Mouse (Mus musculus): ENCODE results near the gene Chrm1.

Chrm1 gene

DNA sequence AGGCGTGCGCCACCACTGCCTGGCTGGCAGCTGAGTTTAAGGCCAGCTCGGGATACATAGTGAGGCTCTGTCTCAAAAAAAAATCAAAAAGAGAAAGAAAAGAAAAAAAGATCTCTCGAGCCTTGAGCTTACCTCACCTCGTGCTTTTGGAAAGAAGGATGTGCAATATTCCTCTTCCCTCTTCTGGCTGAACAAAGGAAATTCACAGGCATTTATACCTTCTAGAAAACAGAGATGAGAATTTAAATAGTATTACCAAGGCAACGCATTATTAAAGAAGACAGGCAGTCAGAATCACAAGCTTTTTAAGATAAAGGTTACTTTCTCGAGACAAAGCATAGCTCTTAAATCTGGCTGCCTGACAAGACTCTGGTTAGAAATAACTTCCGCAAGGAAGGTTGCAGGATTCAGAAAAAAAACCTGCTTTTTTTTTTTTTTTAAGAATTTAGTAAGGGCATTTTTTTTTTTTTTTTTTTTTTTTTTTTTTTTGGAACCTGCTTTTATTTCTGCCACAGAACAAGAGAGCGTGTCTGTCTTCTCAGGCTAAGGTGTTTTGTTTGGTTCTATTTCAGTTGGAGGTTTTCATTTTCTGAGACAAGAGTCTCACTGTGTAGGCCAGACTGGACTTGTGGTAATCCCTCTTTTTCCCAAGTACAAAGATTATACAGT lies 28.4 kb downstream of the Chrm1 start:
- no peak for DNase-seq (ENCODE audit: low spot score)

DNA sequence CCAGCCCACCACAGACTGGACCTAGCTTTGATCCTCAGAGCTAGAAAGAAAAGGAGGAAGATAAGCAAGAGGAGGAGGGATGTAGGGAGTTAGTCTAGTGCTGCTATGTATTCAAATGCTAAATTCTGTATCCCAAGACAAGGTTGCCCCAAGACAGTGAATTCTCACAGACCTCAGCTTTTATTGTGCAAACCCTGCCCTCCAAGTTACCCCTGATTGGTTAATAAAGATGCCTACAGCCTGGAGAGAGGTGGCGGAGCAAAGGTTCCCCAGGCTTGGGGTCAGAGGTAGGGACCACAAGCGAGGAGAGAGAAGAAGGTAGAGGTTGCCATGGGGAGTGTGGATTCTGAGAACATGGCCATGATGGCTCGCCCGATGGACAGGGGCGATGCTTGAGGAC lies 29.2 kb downstream of the Chrm1 start:
- DNase-seq (ENCODE audit: low spot score), result no peak

DNA sequence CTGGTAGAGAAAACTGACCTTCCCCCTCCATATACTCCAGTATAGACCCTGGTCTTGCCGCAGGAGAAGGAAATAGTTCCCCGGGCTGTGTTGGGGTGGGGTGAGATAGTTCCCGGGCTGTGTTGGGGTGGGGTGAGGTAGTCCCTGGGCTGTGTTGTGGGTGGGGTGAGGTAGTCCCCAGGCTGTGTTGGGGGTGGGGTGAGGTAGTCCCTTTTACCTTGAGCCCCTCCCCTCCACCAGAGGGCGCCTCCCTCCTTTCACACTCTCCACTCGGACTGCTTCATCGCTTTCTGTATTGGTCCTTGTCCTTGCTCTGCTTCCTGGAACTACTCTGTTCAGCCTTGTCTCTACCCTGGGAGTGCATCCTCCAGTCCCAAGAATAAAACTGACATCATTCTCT lies 31.7 kb downstream of the Chrm1 start:
- no peak for DNase-seq (ENCODE audit: low spot score)

DNA sequence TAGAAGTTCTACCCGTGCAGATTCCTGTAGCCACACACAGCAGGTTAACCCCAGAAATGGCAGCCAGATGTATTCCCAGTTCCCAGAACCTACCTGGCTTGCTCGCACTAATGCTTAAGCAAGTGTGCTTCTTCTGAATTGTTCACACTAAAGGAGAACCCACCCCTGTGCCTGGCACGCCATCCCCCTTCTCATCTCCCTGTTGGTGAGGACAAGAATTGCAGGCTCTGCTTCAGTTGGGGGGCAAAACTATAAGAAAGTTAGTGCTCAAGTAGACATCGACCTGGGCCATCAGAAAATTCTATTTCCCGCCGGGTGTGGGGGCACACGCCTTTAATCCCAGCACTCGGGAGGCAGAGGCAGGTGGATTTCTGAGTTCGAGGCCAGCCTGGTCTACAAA lies 36.1 kb downstream of the Chrm1 start:
- DNase-seq (ENCODE audit: low spot score), result no peak

GRCm38 (mm10) chr19:8702458-8702857 lies 38.9 kb downstream of the Chrm1 start:
- DNase-seq (ENCODE audit: low spot score), result no peak

DNA sequence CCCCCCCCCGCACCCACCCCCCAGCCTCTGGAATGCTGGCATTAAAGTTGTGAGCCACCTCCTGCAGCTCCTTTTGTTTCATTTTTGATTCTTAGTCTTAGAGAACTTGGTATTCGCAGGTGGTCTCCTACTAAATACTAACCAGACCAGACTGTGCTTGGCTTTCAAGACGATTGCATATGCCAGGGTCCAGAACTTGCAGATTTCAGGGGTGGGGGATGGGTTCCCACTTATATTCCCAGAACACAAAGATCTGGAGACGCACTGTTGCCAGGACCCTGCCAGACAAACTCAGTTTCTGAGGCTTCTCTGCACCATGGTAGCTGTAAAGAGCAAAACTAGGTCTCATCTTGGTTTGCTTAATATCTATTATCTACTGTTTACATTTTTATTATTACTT lies 40.0 kb downstream of the Chrm1 start:
- DNase-seq (ENCODE audit: low spot score), result no peak

DNA sequence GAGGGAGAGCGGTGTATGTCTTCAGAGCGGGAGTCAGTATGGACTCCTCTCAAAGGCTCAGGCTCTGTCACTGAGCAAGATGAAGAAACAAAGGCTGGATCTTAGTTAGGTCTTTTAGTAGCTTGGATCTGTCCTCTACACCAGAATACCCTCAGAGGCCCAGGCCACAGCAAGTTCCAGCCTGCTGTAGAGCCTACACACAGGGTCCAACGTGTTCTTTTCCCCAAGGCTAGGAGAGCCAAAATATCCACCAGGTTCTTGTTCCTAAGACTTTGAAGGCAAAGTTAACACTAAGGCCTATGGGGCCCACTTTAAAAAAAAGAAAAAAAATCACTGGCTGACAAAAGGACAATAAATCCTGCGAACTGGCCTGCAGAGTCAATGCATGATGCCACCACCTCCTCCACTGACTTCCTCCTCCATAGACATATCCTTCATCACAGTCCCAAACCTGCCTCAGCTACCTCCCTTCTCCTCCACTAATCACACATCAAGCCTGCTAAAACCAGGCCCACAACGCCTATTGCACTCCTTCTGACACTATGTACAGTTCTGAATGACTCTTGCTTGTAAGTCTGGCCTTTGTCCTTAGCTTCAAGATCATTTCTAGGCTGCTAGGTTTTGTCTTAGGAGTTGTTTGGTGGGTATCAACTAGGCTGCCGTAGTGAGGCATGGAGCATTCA lies 41.6 kb downstream of the Chrm1 start:
- DNase-seq (ENCODE audit: low spot score), result no peak

GRCm38 (mm10) chr19:8706132-8706667 lies 42.6 kb downstream of the Chrm1 start:
- DNase-seq (ENCODE audit: low spot score), result no peak

- DNase-seq (ENCODE audit: low spot score), result no peak
Measured at GRCm38 (mm10) chr19:8706930-8707329, 43.3 kb downstream of the Chrm1 start.

DNA sequence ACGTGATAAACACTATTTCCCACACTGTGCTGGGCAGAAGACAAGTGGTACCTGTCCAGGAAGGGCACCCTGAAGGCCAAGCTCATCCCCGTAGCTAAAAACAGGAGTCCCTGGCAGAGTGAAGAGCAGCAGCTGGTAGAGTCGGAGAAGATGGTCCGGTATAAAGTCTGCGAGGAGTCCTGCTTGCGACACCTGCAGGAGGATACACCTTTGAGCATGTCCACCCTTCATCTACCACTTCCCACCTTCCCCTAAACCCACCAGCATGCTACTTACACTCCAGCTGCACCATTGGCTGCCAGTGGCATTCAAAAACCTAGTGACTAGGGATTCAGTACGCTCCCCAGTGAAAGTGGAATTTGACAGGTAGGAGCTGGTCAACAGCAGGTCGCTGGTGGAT lies 45.4 kb downstream of the Chrm1 start:
- DNase-seq (ENCODE audit: low spot score), result no peak

DNA sequence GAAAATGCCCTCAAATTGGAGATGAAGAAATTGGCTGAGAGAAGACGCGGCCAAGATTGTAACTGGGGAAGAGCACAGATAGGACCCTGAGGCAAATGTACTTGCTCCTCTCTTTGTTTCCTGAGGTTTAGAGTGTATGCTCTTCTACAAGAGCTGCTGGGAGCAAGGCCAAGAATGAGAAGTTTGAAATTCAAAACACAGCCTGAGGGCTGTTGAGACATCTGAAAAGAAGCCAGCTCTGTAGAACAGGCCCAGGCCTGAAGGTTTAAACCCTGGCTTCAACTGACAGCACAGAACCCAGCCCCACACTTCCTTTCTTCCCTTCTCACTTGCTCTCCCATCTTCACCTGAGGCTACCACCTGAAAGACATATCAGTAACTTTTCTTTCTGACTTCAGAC lies 46.5 kb downstream of the Chrm1 start:
- no peak for DNase-seq (ENCODE audit: low spot score)

- DNase-seq (ENCODE audit: low spot score), result no peak
Measured at GRCm38 (mm10) chr19:8711506-8711905, 47.9 kb downstream of the Chrm1 start.

DNA sequence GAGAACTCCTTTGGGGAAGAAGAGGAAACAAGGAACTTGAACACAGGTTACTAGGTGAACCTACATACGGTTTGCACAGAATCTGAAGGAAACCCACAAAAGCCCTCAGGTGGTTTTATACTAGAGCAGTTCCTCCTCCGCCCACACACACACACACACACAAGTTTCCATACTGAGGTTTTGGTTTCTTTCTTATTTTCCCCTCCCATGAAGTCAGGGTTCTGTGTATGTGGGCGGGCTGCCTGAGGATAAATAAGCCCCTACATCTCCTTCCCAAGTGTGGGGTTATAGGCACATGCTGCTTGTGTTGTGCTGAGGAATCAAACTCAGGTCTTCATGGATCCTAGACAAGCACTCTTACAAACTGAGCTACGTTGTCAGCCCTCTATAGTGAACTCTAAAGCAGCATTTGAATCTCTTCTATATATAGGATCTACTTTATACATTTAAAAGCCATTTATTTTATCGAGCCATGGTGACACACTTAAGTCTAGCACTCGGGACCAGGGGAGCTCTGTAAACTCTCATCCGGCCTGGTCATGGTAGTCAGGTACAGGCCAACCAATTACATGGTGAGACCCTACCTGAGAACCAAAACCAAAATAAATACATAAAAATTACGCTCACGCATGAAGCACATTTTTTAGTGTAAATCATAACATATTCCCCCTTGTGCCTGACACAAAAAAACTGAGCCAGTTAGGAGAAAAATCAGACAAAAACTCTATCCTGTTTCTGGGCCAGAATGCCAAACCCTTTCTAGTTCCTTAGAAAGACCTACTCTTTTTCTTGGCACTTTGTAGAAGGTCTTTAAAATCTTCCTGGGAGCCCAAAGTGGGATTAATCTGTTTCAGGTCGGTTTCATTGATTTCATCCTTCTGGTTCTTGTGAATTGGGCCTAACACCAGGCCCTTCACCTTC lies 48.6 kb downstream of the Chrm1 start:
- DNase-seq (ENCODE audit: low spot score), result no peak

- peak; percentile 47 for DNase-seq (ENCODE audit: low spot score)
Measured at GRCm38 (mm10) chr19:8712870-8713305, 49.3 kb downstream of the Chrm1 start.

- peak; percentile 83 for DNase-seq (ENCODE audit: low spot score)
Measured at GRCm38 (mm10) chr19:8713306-8713996, 49.9 kb downstream of the Chrm1 start.

DNA sequence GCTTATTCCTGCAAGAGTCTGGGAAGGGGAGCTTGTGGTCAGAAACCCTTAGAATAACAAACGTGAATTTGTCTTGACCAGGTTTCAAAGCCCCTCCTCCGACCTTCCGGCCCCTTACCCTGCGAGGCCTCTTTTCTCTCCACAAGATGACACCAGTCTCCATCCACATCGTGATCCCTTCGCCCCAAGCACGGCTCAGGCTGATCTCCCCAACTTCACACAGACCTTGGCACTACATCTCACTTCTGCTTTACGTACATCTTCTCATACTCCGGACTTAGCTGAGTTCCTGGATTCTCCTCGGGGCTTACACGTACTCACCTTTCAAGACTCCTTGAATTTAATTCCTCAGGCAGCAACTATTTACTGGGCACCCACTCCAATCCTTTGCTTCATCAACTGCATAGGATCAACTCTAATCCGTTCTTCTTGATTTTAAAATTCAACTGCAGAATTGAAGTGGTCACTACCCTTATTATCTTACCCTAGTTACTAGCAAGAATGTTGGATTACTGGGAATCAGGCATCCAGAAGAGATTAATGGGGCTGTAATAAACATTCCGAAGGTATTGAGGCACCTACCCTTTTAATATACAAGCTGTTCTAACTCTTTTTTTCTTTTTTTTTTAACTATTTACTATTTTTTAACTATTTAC lies 50.5 kb downstream of the Chrm1 start:
- DNase-seq (ENCODE audit: low spot score), result no peak

DNA sequence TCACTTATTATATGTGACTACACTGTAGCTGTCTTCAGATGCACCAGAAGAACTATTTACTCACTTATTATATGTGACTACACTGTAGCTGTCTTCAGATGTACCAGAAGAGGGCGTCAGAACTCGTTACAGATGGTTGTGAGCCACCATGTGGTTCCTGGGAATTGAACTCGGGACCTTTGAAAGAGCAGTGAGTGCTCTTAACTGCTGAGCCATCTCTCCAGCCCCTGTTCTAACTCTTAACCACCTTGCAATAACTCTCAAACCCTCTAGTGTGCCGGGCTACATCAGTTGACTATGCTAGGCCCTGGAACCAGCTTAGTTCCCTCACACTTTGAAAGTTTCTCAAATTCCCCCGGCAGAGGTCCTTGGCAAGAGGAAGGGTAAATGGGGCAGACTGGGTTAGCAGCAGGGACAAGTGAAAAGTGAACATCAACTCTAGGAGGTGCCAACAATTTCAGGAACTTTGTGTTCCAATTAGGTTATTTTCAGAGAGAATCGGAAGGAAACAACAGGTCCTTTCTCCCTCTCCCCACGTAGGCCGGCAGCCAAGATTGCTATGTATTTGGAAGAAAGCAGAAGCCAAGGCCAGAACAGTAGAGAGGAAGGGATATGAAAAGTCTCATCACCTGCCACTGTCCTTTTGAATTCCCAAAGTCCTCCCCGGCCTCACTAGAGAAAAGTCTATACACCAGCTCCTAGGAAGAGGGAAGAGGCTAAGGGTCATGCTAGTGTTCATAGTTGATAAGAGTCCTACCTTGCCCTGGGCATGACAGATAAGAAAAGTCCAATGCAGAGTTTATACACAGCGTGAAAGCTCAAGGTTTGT lies 51.3 kb downstream of the Chrm1 start:
- no peak for DNase-seq (ENCODE audit: low spot score)

GRCm38 (mm10) chr19:8715868-8716766 lies 52.5 kb downstream of the Chrm1 start:
- no peak for DNase-seq (ENCODE audit: low spot score)

- DNase-seq (ENCODE audit: low spot score), result no peak
Measured at GRCm38 (mm10) chr19:8716767-8717475, 53.3 kb downstream of the Chrm1 start.
